Mouse (Mus musculus) layer of hippocampus, adult 2 months (tissue): Measurements from ENCODE around the gene Cant1. TPM values are rescaled to one million over a fixed set of nuclear protein-coding genes. Genes with fewer than 3 reads are reported as not detected.
A peak's percentile ranks its signal among the peaks of the same experiment; 100 is the strongest.

Experiments
- DNase-seq, 2 experiments: peaks; one replicate each; pipeline ENCODE4 v3.0.0; 2022; ENCODE audit warnings: low spot score in 2 of 2
- H3K27ac ChIP-seq: fragments of 200-600 bp; 2 replicates; pipeline ENCODE4 v1.8.1; 2022
- H3K4me3 ChIP-seq: fragments of 200-600 bp; 2 replicates; pipeline ENCODE4 v1.8.1; 2022; ENCODE audit warnings: mild to moderate bottlenecking
- CTCF ChIP-seq: fragments of 200-600 bp; conservative IDR thresholded peaks from 2 replicates; pipeline ENCODE4 v1.8.1; 2022; ENCODE audit warnings: antibody characterized with exemption, mild to moderate bottlenecking, moderate library complexity
- long read RNA-seq, 2 experiments: library from polyadenylated mRNA; stranded (forward); transcript quantifications; one replicate each; pipeline ENCODE4 v2.0.0; 2021; ENCODE audit warnings: borderline mapping rate in 2 of 2
- total RNA-seq, 2 experiments: library from RNA; stranded (reverse); gene quantifications; 2 replicates each; pipeline ENCODE4 v1.2.3; 2021

The Cant1 gene
- 10 to 100 TPM; 38.0 to 40.5 TPM for total RNA-seq
- long read RNA-seq, experiment 1, full-length matches to known transcripts: 10 of 20 reads
- long read RNA-seq, experiment 1, partial matches to known transcripts: 6 of 20 reads
- long read RNA-seq, experiment 1, other reads (novel, unspliced or antisense): 4 of 20 reads
- long read RNA-seq, experiment 2, full-length matches to known transcripts: 17 of 28 reads
- long read RNA-seq, experiment 2, partial matches to known transcripts: 3 of 28 reads
- long read RNA-seq, experiment 2, other reads (novel, unspliced or antisense): 8 of 28 reads

DNA sequence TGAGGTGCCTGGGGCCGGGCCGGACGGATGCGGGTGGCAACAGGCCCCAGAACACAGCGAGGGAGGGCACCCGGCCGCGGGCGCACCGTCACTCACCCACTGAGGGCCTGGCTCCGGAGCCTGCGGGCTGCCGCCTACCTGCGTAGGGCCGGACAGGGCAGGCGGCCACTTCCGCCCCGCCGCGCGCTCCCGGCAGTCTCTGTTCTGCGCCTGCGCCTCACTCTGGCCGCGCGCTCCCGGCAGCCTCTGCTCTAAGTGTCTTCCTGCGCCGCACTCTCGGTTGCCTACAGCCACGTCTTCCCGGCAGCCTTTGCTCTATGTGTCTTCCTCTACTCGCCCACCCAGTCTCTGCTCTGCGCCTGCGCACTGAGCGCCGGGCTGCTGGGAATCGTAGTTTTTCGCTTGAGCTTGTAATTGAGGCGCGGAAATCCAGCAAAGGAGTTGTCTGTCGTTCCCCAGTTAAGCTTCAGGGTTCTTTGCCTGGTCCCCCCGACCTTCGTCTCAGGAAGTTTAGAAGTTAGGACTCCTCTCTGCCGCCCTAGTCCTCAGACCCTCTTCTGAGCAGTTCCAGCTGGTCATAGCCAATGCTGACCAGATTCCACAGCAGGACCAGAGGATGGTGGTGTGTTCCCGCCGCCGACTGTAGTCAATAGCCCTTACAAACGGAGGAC is at the start of gene Cant1:
Gene Cant1 (minus strand): TSS at position 253 of the 671 bp plus-strand sequence.
- Histone ChIP-seq H3K27ac (peak within 1 kb of the TSS; percentile 97), H3K4me3 (peak within 1 kb of the TSS; percentile 90)
- peak; percentile 97 to 99 for DNase-seq
- no peak for TF ChIP-seq CTCF

DNA sequence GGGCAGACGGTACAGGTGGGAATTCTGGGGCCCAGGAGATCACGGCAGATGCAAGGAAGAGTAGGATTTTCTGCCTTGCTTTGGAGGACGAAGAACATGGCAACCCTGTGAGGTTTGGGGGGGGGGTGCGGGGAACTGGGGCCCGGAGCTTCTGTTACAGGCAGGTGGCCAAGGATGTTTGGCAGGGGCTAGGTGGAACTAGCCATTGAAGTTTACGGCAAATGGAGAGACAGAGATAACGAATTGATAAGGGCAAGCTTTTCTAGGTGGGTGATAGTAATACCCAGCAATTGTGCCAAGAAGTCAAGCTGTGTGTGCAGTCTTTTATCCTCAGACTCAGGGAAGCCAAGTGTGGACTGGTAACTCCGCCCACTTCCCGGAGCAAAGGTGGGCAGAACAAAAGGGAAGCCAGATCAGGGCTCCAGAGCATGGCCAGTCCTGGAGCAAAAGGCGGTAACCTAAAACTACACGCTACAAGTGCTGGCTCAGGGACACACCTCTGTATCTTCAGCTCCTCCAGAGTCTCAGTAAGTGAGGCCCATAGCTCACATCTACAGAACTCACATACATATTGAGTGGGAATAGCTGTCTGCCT is 48.7 kb upstream of the Cant1 start:
- no peak for TF ChIP-seq CTCF
- DNase-seq: no peak
- Histone ChIP-seq H3K4me3 (no peak overlapping the region), H3K27ac (no peak overlapping the region)

DNA sequence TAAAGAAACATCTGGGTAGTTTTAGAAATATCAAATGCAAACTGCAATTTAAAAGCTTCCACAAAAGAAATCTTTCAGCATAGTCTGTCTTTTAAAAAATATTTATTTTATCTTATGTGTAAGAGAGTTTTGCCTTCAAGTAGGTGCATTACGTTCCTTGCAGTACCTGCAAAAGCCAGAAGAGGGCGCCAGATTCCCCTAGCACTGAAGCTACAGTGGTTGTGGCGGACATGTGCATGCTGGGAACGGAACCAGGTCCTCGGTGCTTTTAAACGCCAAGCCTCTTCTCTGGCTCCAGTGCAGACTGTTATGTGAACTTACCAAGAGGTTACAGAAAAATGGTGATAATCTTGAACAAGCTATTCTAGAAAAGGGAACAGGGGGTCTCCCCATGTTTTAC is 41.4 kb upstream of the Cant1 start:
- peak; percentile 81 for TF ChIP-seq CTCF
- no peak for DNase-seq
- Histone ChIP-seq H3K27ac (no peak overlapping the region), H3K4me3 (no peak overlapping the region)

DNA sequence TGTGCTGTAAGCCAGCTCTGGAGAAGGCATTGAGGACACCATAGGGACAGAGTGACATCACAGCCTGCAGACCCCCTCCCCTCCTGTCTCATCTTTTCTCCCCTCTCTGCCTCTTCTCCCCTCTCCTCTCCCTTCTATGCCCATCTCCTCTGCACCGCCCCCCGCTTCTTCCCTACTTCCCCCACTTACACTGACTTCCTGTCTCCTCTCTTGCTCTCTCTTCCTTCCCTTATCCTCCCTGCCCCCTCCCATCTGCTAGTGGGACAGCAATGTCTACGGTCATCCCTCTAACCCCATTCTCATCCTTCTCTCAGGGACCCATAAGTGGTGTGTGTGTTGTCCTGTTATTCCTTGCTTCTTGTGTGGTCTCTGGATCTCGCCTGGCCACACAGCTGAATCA is 40.6 kb upstream of the Cant1 start:
- DNase-seq: no peak
- no peak for TF ChIP-seq CTCF
- H3K4me3 ChIP-seq: no peak overlapping the region

DNA sequence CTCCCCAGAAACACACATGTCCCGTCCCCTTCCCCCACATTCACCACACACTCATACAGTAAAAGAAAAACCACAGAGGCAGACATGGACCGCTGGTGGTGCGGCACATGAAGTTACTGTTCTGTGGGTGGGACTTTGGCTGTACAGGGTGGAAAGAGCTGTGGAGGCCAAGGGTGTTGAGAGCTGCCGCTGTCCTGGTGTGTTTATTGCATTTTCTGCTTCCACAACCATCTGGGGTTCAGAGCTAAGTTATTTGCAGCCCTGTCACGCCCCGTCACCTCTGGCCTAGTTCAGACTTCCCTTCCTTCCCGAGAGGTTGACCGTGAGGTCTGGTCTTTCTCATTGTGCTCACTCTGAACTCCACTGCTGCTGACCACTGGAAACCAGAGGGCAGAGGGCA is 40.2 kb upstream of the Cant1 start:
- TF ChIP-seq CTCF: no peak
- Histone ChIP-seq H3K4me3 (no peak overlapping the region), H3K27ac (peak overlapping the region; percentile 61; the same call in 1 of the 2 replicates)
- DNase-seq: no peak

More for the DNA sequence above, 40.6 kb upstream of the Cant1 start:
- no peak overlapping the region for H3K27ac ChIP-seq

DNA sequence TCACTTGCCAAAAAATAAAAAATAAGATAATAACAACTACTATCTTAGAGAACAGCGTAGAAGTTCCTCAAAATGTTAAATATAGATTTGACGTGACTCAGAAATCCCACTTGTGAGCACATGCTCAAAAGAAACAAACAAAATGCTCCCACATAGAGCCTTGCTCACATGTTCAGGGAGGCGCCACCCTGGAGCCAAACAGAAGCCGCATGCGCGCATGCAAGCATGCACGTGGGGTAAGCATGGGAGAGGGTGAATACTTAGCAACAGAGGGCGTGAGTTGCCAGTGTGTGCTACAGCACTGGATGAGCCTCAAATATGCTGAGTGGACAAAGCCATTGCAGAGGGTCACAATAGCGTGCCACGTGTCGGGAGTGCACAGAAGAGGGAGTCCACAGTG is 38.1 kb upstream of the Cant1 start:
- peak; percentile 41 to 63 for DNase-seq
- TF ChIP-seq CTCF: no peak
- H3K4me3 ChIP-seq: no peak overlapping the region
- peak overlapping the region; percentile 15; the same call in 1 of the 2 replicates for H3K27ac ChIP-seq

DNA sequence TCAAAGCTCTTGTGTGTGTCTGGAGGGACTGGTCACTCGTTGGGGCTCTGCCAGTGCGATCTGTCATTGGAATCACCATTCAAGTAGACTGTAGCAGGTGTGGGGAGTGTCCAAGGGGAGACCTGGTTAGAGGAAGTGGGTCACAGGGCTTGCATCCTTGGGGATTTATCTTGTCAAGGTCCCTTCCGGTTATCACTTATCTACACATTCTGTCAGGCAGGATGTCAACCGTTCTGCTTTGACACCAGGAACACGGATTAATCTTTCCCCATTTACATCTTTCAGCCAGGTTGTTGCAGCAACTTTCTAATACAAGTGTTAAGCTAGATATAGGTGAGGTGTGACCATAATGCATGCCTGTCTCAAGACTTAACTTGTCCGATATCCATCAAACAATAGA is 36.9 kb upstream of the Cant1 start:
- H3K4me3 ChIP-seq: no peak overlapping the region
- no peak overlapping the region for H3K27ac ChIP-seq
- DNase-seq: no peak
- TF ChIP-seq CTCF: no peak

DNA sequence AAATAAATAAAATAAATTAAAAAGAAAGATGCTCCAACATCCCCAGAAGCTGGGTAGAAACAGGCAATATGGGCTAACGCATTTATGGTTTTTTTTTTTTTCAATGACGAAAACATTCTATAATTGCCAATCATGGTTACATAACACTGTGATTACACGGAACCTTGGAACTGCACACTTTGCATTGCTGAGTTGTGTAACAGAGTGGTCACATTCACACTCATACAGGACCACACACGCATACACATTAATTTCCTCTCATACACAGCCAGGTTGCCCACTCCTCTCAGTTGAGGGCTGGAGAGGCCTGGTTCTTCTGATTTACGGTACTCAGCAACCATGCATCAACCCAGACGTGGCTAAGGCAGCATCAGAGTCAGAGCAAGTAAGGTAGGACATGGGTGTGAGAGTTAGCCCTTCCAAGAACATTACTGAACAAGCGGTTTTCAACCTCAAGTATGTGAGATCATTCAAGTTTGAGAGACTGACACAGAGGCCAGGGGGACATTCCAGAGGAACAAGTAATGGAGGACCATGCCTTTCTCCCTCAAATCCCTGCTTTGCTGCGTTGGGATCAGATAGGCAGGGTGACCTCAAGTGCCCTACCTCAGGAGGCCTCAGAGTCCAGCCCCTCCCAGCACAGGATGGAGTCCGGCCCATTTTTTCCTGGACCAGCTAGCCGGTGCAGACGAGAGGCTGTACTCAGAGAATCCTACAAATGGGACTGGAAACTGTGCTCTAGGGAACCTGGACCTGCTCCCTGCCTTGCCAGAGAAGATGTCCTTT is 35.2 kb upstream of the Cant1 start:
- Histone ChIP-seq H3K4me3 (no peak overlapping the region), H3K27ac (no peak overlapping the region)
- DNase-seq: no peak
- no peak for TF ChIP-seq CTCF

DNA sequence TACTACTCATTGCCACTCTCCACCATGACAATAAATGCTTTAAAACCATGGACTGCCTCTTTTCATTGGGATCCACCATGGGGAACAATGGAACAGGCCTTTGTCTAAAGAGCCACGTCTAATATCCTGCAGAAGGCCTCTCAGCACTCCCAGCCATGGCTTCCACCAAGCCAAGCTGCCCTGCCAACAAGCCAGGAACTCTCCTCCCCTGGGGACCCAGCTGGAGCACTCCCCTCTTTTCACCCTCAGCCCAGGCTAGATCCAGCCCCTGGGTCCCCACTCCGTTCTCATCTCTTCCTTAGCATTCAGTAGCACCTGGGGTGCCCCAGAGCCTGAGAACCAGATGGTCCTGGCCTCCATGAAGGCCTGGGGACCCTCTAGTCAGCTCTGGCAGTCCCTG is 34.1 kb upstream of the Cant1 start:
- Histone ChIP-seq H3K27ac (no peak overlapping the region), H3K4me3 (no peak overlapping the region)
- no peak for DNase-seq
- TF ChIP-seq CTCF: no peak

DNA sequence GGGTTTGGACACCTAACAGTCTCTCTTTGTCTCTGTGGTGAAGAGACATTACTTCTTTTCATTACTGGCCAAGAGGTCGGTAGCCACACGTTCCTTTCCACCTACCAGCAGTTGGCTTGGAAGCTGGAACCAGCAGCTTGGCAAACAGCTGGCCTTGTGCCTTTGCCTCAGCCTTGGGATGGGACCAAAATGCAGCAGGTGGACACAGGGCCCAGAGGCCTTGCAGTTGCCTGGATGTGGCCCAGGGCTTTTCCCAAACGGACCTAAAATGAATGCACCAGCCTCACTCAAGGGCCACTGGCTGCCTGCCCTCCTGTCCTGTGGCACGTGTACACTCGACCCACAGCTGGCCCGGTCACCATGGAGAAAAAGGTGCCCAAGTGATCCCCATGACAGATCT is 32.3 kb upstream of the Cant1 start:
- no peak for DNase-seq
- no peak overlapping the region for H3K27ac ChIP-seq
- H3K4me3 ChIP-seq: no peak overlapping the region
- no peak for TF ChIP-seq CTCF

DNA sequence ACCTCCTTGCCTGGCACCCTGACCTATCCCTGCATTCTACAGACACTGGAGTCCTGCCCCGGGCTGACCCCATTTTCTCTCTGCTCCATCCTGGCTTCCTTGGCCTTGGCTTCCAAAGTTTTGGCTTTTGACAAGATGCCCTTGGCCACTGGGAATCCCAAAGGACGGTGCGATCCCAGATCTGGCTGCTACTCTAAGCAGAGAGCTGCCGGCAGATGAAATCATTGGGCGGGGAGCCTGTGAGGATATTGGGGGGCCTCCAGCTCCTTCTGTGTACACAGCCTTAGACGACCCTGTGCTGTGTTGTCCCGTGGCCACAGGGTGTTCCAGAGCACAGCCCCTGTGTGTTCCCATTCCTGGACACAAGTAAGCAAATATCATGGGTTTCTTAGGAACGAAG is 29.5 kb upstream of the Cant1 start:
- Histone ChIP-seq H3K4me3 (no peak overlapping the region), H3K27ac (no peak overlapping the region)
- no peak for DNase-seq
- TF ChIP-seq CTCF: no peak

DNA sequence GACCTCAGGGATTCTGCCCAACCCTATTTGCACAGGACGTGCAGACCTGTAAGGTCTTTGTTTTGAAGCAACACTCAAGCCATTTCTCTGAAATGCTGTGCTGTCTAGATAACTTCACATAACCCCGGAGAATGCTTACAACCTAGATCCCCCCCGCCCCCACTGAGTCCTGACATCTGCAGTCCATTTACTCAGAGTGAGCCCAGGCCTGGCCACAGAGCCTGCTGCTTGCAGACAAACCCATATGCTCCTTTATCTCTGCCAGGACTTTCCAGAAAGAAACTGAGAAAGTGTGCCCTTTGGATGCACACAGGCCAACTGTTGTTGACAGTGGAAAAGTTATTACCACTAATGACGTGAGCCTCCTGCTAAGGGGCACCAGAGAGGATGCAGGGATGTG is 28.5 kb upstream of the Cant1 start:
- TF ChIP-seq CTCF: no peak
- H3K4me3 ChIP-seq: no peak overlapping the region
- no peak for DNase-seq
- H3K27ac ChIP-seq: no peak overlapping the region

DNA sequence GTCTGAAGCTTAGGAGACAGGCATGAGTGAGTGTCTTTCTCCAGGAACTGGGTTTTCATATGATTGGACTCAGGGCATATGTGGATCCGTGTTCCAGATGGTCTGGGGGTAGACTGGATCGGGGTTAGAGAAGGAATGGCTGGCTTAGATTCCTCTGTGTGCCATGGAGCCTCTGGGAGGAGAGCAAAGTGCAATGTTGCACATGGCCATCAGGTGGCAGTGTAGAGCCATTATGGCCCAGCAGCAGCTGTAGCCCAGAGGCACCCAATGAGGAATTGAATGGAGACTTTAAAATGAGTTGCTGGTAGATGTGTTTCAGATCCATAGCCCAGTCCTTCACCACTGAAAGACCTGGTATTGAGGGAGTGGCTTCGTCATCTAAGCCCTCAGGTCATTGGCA is 27.0 kb upstream of the Cant1 start:
- TF ChIP-seq CTCF: peak; percentile 97
- DNase-seq: peak; percentile 63 to 81
- no peak overlapping the region for H3K4me3 ChIP-seq

More for the DNA sequence above, 27.0 kb upstream of the Cant1 start:
- no peak overlapping the region for H3K27ac ChIP-seq
